Mouse (Mus musculus) forebrain, embryonic 11.5 days (tissue): ENCODE measurements around the gene Usp31. TPM values are rescaled to one million over a fixed set of nuclear protein-coding genes. Genes with fewer than 3 reads are reported as not detected.

Source experiments
- ATAC-seq: fragments of 200-750 bp; cut with Nextera tagmentation; replicated peaks from 2 replicates; pipeline ENCODE4 v1.8.0; 2017; ENCODE audit warnings: moderate TSS enrichment; ENCODE audit not compliant: low FRiP score
- DNase-seq: peaks from one replicate; pipeline ENCODE4 v3.0.0-alpha.2; 2017; ENCODE audit warnings: low spot score
- H3K27ac ChIP-seq: fragments of 300-500 bp; sonication (generic); 2 replicates; pipeline ENCODE4 v1.5.1; 2014; ENCODE audit warnings: low read depth, low read length
- H3K27me3 ChIP-seq: fragments of 300-500 bp; sonication (generic); 2 replicates; pipeline ENCODE4 v1.6.1; 2014; ENCODE audit warnings: mild to moderate bottlenecking, low read length, mixed read lengths; ENCODE audit not compliant: control insufficient read depth, insufficient read depth
- H3K36me3 ChIP-seq: fragments of 300-500 bp; sonication (generic); 2 replicates; pipeline ENCODE4 v1.6.1; 2014; ENCODE audit warnings: mild to moderate bottlenecking, low read length, moderate library complexity, mixed read lengths; ENCODE audit not compliant: control insufficient read depth, insufficient read depth
- H3K4me1 ChIP-seq: fragments of 300-500 bp; sonication (generic); replicated peaks from 2 replicates; pipeline ENCODE4 v1.6.1; 2014; ENCODE audit warnings: low read length, mixed read lengths; ENCODE audit not compliant: control insufficient read depth, insufficient read depth
- H3K4me2 ChIP-seq: fragments of 300-500 bp; sonication (generic); 2 replicates; pipeline ENCODE4 v1.6.1; 2014; ENCODE audit warnings: low read depth, mild to moderate bottlenecking, low read length, moderate library complexity, mixed read lengths; ENCODE audit not compliant: severe bottlenecking
- H3K4me3 ChIP-seq: fragments of 300-500 bp; sonication (generic); 2 replicates; pipeline ENCODE4 v1.5.1; 2014; ENCODE audit warnings: low read depth, low read length
- H3K9ac ChIP-seq: fragments of 300-500 bp; sonication (generic); 2 replicates; pipeline ENCODE4 v1.6.1; 2014; ENCODE audit warnings: low read length
- H3K9me3 ChIP-seq: fragments of 300-500 bp; sonication (generic); 2 replicates; pipeline ENCODE4 v1.6.1; 2016; ENCODE audit warnings: low read length, mixed read lengths; ENCODE audit not compliant: control insufficient read depth
- WGBS: fragments of 180-500 bp; shearing (Covaris S2); extraction: QIAGEN DNeasy Blood & Tissue Kit; methylation state at CpG from one replicate; pipeline ENCODE4 v1.1.7; 2014; 5-methylcytosine and 5-hydroxymethylcytosine counted together
- polyA plus RNA-seq: library from polyadenylated mRNA; unstranded; fragments of >200 nt; fragmentation: Nextera tagmentation; extraction: Ambion mirVana; gene quantifications from 2 replicates; pipeline ENCODE4 v1.2.1, GENCODE M21; 2014

The Usp31 gene
- polyA plus RNA-seq, 1 experiment from 2014 or later, result 4.8 TPM

DNA sequence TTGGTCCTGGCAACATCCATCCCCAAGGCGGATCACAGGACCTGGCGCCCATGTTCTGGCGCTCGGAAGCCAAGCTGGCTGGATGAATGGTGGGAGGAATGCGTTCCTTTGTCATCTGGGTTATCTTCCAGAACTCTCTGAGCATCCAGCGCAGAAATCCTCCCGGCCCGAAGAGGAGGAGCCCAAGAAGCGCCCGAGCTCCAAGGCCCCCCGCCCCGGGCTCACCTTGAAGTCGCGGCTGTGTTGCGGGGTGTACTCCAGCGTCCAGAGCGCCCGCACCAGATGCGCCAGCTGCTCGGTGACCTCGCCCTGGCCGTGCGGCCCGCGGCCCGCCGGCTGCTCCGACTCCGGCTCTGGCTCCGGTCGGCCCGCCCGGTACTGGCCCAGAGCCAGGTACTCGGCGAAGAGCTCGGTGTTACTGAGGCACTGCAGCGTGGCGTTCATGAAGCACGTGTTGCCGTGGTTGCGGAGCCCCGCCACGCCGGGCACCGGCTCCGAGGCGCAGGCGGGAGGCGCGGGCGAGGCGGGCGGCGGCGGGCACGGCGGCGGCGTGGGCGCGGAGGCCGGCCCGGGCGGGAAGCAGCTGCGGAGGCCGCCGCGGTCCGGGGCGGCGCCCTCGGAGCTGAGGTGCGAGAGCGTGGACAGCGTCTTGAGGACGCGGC is 511 bp downstream of the Usp31 start:
- Histone ChIP-seq H3K27me3 (no peaks in the 10 kb centered on the region), H3K9me3 (no peaks in the 10 kb centered on the region), H3K4me1 (peaks cover 2% of the 10 kb centered on the region), H3K27ac (peak overlapping the region; percentile 72; the same call in 1 of the 2 replicates), H3K4me3 (peak overlapping the region; percentile 79), H3K36me3 (no peaks in the 10 kb centered on the region; the same call in 1 of the 2 replicates), H3K9ac (peak overlapping the region; percentile 85), H3K4me2 (peak overlapping the region; percentile 95)
- DNase-seq (peak; percentile 76), ATAC-seq (peak; percentile 44)
- under 1% methylated on average over 63 of the region's 77 CpGs for WGBS

DNA sequence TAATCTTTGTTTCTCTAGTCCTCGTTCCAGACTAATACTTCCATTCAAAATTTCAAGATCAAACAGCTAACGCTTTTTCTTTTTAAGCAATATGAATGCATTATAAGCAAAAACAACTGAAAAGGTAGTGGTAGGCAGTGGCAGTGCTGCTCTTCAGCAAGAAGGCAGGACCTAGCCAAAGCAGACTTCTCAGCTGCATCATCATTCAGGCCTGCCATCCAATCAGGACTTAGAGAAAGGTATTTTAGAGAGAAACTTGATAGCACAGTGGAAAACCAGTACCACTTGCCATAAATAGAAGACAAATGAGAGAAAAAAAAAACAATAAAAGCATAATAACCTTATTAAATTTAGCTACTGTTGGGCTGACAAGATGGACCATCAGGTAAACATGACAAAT is 2.0 kb downstream of the Usp31 start:
- DNase-seq, result no peak
- Histone ChIP-seq H3K4me1 (peaks cover 2% of the 10 kb centered on the region), H3K36me3 (no peaks in the 10 kb centered on the region; the same call in 1 of the 2 replicates), H3K27ac (no peak overlapping the region), H3K9ac (no peak overlapping the region), H3K9me3 (no peaks in the 10 kb centered on the region), H3K4me3 (no peak overlapping the region), H3K27me3 (no peaks in the 10 kb centered on the region), H3K4me2 (no peak overlapping the region; the same call in 1 of the 2 replicates)
- 83% methylated on average over 2 of the region's 2 CpGs for WGBS
- ATAC-seq, result no peak

DNA sequence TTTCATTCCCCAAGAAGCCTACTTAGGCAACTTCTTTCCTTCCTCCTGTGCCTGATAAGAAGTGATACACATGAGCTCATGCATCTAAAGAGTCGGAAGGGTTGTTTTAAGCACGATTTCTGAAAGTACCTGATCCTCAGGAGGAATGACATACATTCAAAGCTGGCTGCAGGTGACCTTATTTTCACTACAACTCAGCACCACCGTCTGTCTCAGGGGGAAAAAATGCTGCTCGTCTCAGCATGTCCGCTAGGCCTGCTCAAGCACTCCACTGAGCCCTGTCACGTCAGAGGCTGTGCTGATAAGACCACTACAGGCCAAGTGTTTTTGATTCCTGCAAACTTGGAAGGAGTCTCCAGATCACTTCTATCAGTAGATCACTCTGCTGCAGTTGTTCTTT is 5.1 kb downstream of the Usp31 start:
- Histone ChIP-seq H3K27me3 (no peaks in the 10 kb centered on the region), H3K36me3 (no peaks in the 10 kb centered on the region; the same call in 1 of the 2 replicates), H3K9me3 (no peaks in the 10 kb centered on the region), H3K4me3 (no peak overlapping the region), H3K27ac (no peak overlapping the region), H3K4me2 (no peak overlapping the region), H3K9ac (no peak overlapping the region), H3K4me1 (peaks cover 2% of the 10 kb centered on the region)
- 73% methylated on average over 6 of the region's 6 CpGs for WGBS
- no peak for DNase-seq
- no peak for ATAC-seq

DNA sequence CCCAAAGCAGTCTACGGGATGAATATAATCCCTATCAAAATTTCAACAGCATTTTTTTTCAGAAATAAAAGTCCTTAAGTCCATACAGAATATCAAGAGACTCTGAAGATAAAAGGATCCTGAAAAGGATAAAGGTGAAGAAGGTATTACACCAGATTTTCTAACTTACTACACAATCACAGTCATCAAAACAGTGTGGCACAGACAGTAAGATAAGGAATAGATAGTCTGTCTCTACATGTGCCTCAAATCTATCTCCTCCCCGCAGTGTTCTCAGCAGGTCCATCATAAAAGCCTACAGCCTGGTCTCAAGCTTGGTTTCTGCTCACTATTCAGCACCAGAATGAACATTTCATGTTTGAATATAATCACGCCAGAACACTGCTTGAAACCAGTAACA is 6.6 kb downstream of the Usp31 start:
- Histone ChIP-seq H3K9ac (no peak overlapping the region), H3K4me2 (no peak overlapping the region), H3K9me3 (no peaks in the 10 kb centered on the region), H3K36me3 (no peaks in the 10 kb centered on the region; the same call in 1 of the 2 replicates), H3K27ac (no peak overlapping the region), H3K4me1 (no peaks in the 10 kb centered on the region; the same call in 1 of the 2 replicates), H3K27me3 (no peaks in the 10 kb centered on the region), H3K4me3 (no peak overlapping the region)
- ATAC-seq (no peak), DNase-seq (no peak)
- 92% methylated on average over 3 of the region's 3 CpGs for WGBS

DNA sequence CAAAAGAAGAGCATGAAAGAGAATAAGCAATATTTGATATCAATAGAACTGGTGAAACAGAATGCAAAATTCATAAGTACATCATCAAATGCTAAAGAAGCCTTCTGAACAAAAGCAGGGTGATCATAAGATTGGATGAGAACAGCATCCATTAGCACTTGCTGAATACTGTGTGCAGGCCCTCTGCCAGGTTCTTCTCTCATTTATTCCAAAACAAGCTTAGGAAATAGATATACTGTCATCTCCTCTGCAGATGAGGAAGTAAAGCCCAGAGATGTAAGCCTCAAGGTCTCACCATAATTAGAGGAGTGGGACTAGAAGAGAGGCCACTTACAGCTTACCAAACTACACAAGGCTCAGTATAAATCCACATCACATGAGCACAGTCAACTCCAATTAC is 7.8 kb downstream of the Usp31 start:
- ATAC-seq (no peak), DNase-seq (no peak)
- Histone ChIP-seq H3K4me2 (no peak overlapping the region), H3K9me3 (no peaks in the 10 kb centered on the region), H3K27me3 (no peaks in the 10 kb centered on the region), H3K4me1 (no peaks in the 10 kb centered on the region), H3K4me3 (no peak overlapping the region), H3K27ac (no peak overlapping the region), H3K9ac (no peak overlapping the region), H3K36me3 (no peaks in the 10 kb centered on the region; the same call in 1 of the 2 replicates)

DNA sequence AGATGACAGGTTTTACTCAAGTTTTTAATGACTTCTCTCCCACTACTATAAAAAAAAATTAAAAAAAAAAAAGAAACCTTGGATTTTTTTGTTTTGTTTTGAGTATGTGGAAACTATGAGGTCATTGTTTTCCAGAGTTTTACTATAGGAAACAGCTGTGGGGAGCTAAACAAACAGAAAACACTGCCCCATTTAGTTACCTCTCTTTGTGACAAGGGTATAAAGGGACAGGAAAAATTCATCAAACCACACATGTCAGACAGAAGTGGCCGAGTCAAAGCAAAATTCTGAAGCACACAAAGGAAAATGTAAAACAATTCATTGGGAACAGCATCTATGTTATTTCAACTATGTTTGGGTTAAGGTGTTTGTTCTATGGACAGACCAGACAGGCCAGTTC is 9.5 kb downstream of the Usp31 start:
- ATAC-seq (no peak), DNase-seq (no peak)
- Histone ChIP-seq H3K27me3 (no peaks in the 10 kb centered on the region), H3K9ac (no peak overlapping the region), H3K4me2 (no peak overlapping the region), H3K4me3 (no peak overlapping the region), H3K9me3 (no peaks in the 10 kb centered on the region), H3K4me1 (no peaks in the 10 kb centered on the region), H3K27ac (no peak overlapping the region), H3K36me3 (no peaks in the 10 kb centered on the region)
- WGBS, result 67% methylated on average over 1 of the region's 1 CpGs

DNA sequence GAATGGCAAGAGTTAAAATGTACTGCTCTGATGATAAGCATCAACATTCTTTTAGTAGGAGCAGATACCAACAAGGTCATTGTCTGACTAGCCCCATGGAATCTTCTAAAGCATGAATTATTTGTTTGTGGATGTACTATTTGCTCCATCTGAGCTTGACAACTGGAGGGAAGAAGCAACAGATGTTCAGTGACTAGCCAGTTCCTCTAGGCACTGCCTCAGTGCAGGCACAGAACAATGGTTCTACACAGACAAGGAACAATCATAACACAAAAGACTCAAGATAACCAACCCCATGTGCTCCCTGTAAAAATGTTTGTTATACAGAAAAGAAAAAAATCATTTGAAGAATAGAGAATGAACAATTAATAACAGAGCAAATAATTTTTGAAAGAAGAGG is 9.9 kb downstream of the Usp31 start:
- DNase-seq, result no peak
- Histone ChIP-seq H3K4me2 (no peak overlapping the region), H3K4me1 (no peaks in the 10 kb centered on the region), H3K9ac (no peak overlapping the region), H3K4me3 (no peak overlapping the region), H3K36me3 (no peaks in the 10 kb centered on the region), H3K27me3 (no peaks in the 10 kb centered on the region), H3K27ac (no peak overlapping the region), H3K9me3 (no peaks in the 10 kb centered on the region)
- no peak for ATAC-seq

DNA sequence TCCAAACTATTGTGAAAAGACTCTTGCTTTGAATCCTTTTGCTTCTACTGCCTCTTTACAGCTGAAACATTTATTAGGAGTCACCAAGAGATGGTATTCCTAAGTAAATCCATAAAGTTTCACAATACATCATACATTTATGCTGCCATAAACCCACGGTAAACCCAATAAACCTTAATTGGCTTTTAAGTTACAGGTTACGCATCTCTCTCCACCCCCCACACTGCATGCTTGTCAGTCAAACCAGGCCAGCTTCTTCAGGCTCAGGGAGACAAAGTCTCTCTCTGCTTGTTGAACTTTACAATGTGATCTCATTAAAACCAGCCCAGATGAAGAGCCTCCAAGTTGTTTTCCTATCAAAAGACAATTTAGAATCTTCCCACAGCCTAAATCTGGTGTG is 15.2 kb downstream of the Usp31 start:
- ATAC-seq, result no peak
- 83% methylated on average over 2 of the region's 2 CpGs for WGBS
- DNase-seq, result no peak

DNA sequence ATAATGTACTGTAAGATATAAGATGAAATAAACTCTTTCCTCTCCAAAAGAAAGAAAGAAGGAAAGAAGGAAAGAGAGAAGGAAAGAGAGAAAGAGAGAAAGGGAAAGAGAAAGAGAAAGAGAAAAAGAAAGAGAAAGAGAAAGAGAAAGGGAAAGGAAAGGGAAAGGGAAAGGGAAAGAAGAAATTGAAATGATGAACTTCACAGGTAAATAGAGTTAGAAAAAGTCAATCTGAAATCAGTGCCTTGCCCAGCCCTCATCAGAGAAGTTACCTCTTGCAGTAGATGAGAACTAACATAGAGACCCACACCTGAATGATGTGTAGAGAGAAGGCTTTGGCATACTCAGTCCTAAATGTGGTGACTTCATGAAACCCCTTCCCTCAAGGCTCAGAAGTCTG is 17.7 kb downstream of the Usp31 start:
- H3K27ac ChIP-seq, result no peak overlapping the region
- no peaks in the 10 kb centered on the region for H3K4me1 ChIP-seq
- H3K36me3 ChIP-seq, result no peaks in the 10 kb centered on the region
- H3K9me3 ChIP-seq, result no peaks in the 10 kb centered on the region
- no peak overlapping the region for H3K9ac ChIP-seq
- H3K4me2 ChIP-seq, result no peak overlapping the region
- no peaks in the 10 kb centered on the region for H3K27me3 ChIP-seq
- H3K4me3 ChIP-seq, result no peak overlapping the region
- DNase-seq (no peak), ATAC-seq (no peak)

More for the DNA sequence above, 15.2 kb downstream of the Usp31 start:
- H3K27me3 ChIP-seq, result no peaks in the 10 kb centered on the region
- H3K9me3 ChIP-seq, result no peaks in the 10 kb centered on the region
- H3K4me2 ChIP-seq, result no peak overlapping the region
- H3K9ac ChIP-seq, result no peak overlapping the region
- H3K36me3 ChIP-seq, result no peaks in the 10 kb centered on the region
- no peak overlapping the region for H3K27ac ChIP-seq
- H3K4me1 ChIP-seq, result no peaks in the 10 kb centered on the region
- H3K4me3 ChIP-seq, result no peak overlapping the region
